Mouse (Mus musculus): ENCODE results near the gene Kcnd2. TPM values are rescaled to one million over a fixed set of nuclear protein-coding genes. Genes with fewer than 3 reads are reported as not detected.
A peak's percentile ranks its signal among the peaks of the same experiment; 100 is the strongest.

The Kcnd2 gene
- polyA plus RNA-seq, 1 experiment from 2014 or later, result 2.8 TPM

DNA sequence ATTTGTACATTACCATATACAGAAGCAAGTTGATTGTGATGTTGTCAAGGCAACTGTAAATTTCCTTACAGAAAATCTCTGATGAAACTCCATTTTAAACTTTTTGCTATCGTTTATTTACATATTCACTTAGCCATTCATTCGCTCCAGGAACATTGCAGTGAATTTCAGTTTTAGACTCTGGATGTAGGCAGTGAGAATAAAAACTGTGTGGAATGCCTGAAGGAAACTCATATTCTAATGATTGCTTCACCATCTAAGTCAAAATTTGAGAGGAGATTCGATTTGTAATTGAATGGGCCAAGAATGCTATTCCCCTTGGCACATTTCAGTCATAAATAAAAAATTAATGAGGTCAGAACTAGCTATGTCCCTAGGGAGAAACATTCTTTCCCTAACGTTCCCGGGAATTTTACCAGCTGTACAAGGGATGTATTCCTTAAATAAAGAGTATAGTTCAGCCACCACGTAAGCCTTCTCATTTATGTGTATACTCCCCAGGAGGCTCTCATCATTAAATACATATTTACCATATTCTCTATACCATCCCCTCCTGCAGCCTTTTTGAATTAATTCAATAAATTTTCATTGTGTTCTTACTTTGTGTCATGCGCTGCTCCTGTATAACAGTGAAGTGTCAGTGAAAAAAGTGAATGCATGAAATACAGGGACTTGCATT lies 394.2 kb downstream of the Kcnd2 start:
- Histone ChIP-seq H3K9ac (ENCODE audit: low read length) (no peak overlapping the region), H3K27me3 (ENCODE audit: control insufficient read depth, insufficient read depth, low read length) (no peaks in the 10 kb centered on the region), H3K4me3 (ENCODE audit: control insufficient read depth in 1 of 2, insufficient read depth in 1 of 2, low read depth in 1 of 2, low read length in 2 of 2) (no peak overlapping the region), H3K4me1 (ENCODE audit: control insufficient read depth in 2 of 2, insufficient read depth in 2 of 2, low read length in 2 of 2) (no peaks in the 10 kb centered on the region), H3K4me2 (ENCODE audit: low read length) (no peak overlapping the region), H3K36me3 (ENCODE audit: control insufficient read depth, insufficient read depth, low read length) (no peaks in the 10 kb centered on the region), H3K9me3 (ENCODE audit: control insufficient read depth, low read length) (no peaks in the 10 kb centered on the region), H3K27ac (replicated peaks in 1 of 2; ENCODE audit: control insufficient read depth in 1 of 2, insufficient read depth in 1 of 2, low read depth in 2 of 2, low read length in 2 of 2) (no peak overlapping the region)
- 78% methylated on average over 7 of the region's 7 CpGs for WGBS
- no peak for ATAC-seq (ENCODE audit: insufficient number of reproducible peaks, insufficient read depth, low FRiP score, low read depth)

DNA sequence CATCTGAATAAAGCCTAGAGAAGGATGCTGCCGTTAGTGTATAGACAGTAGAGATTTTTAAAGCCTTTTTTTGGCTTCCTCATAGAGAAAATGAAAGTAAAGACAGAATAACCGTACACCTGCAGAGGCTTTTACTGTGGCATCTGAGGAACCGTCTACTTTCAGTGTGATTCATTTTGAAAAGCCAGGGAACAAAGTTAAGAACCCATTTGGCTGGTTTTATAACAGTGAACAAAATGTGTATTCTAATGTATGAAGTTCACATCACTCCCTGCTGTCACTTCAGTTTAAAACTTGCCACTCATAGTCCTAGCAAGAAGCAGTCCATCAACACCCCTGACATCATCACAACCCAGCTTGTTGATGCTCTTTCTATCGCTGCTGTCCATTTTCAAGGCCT lies 414.7 kb downstream of the Kcnd2 start:
- 82% methylated on average over 4 of the region's 4 CpGs for WGBS
- no peak for ATAC-seq (ENCODE audit: insufficient number of reproducible peaks, insufficient read depth, low FRiP score, low read depth)

DNA sequence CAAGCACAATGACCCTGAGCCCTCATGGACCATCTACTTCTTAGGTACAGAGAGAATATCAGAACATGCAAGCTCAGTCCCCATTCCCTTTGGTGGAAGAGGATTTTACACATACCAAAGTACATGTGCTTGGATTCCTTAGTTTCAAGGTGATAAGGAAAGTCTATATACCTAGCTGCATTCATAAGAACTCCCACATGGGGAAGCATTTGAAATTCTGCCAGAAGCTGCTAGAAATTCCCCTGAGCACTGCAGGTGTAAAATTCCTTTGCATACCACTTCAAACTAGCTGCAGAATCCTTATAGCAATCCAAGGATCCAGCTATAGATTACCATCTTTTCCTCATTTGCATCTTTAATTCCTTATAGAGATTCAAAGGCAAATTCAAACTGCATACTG lies 440.4 kb downstream of the Kcnd2 start:
- no peaks in the 10 kb centered on the region for H3K36me3 ChIP-seq (ENCODE audit: control insufficient read depth, insufficient read depth, low read length)
- H3K4me1 ChIP-seq (ENCODE audit: control insufficient read depth in 2 of 2, insufficient read depth in 2 of 2, low read length in 2 of 2), result no peaks in the 10 kb centered on the region
- no peak overlapping the region for H3K4me3 ChIP-seq (ENCODE audit: control insufficient read depth in 1 of 2, insufficient read depth in 1 of 2, low read depth in 1 of 2, low read length in 2 of 2)
- no peak overlapping the region for H3K9ac ChIP-seq (ENCODE audit: low read length)
- no peak overlapping the region for H3K27ac ChIP-seq (replicated peaks in 1 of 2; ENCODE audit: control insufficient read depth in 1 of 2, insufficient read depth in 1 of 2, low read depth in 2 of 2, low read length in 2 of 2)
- H3K27me3 ChIP-seq (ENCODE audit: control insufficient read depth, insufficient read depth, low read length), result no peaks in the 10 kb centered on the region
- H3K9me3 ChIP-seq (ENCODE audit: control insufficient read depth, low read length), result no peaks in the 10 kb centered on the region
- no peak for ATAC-seq (ENCODE audit: insufficient number of reproducible peaks, insufficient read depth, low FRiP score, low read depth)
- H3K4me2 ChIP-seq (ENCODE audit: low read length), result no peak overlapping the region

More for the DNA sequence above, 414.7 kb downstream of the Kcnd2 start:
- Histone ChIP-seq H3K4me3 (ENCODE audit: control insufficient read depth in 1 of 2, insufficient read depth in 1 of 2, low read depth in 1 of 2, low read length in 2 of 2) (no peak overlapping the region), H3K27me3 (ENCODE audit: control insufficient read depth, insufficient read depth, low read length) (no peaks in the 10 kb centered on the region), H3K4me2 (ENCODE audit: low read length) (no peak overlapping the region), H3K27ac (replicated peaks in 1 of 2; ENCODE audit: control insufficient read depth in 1 of 2, insufficient read depth in 1 of 2, low read depth in 2 of 2, low read length in 2 of 2) (no peak overlapping the region), H3K4me1 (ENCODE audit: control insufficient read depth in 2 of 2, insufficient read depth in 2 of 2, low read length in 2 of 2) (no peaks in the 10 kb centered on the region), H3K9me3 (ENCODE audit: control insufficient read depth, low read length) (no peaks in the 10 kb centered on the region), H3K9ac (ENCODE audit: low read length) (no peak overlapping the region), H3K36me3 (ENCODE audit: control insufficient read depth, insufficient read depth, low read length) (no peaks in the 10 kb centered on the region)

DNA sequence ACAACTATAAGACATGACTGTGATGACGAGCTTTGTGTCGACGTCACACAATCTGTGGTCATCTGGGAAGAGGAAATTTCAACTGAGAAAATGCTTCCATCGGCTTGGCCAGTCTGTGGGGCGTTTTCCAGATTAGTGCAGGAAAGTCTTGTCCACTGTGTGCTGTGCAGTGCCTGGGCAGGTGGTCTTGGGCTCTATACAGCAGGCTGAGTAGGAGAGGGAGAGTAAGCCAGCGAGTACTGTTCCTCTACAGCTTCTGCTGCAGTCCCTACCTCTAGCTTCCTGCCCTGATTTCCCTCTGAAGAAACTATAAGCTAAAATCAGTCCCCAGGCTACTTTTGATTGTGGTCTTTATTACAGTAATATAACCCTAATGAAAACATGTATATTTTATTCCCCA lies 448.8 kb downstream of the Kcnd2 start:
- Histone ChIP-seq H3K4me2 (ENCODE audit: low read length) (no peak overlapping the region), H3K27ac (replicated peaks in 1 of 2; ENCODE audit: control insufficient read depth in 1 of 2, insufficient read depth in 1 of 2, low read depth in 2 of 2, low read length in 2 of 2) (no peak overlapping the region), H3K36me3 (ENCODE audit: control insufficient read depth, insufficient read depth, low read length) (no peaks in the 10 kb centered on the region), H3K4me3 (ENCODE audit: control insufficient read depth in 1 of 2, insufficient read depth in 1 of 2, low read depth in 1 of 2, low read length in 2 of 2) (no peak overlapping the region), H3K27me3 (ENCODE audit: control insufficient read depth, insufficient read depth, low read length) (no peaks in the 10 kb centered on the region), H3K4me1 (ENCODE audit: control insufficient read depth in 2 of 2, insufficient read depth in 2 of 2, low read length in 2 of 2) (no peaks in the 10 kb centered on the region), H3K9ac (ENCODE audit: low read length) (no peak overlapping the region), H3K9me3 (ENCODE audit: control insufficient read depth, low read length) (no peaks in the 10 kb centered on the region)
- WGBS, result 75% methylated on average over 6 of the region's 6 CpGs
- ATAC-seq (ENCODE audit: insufficient number of reproducible peaks, insufficient read depth, low FRiP score, low read depth), result no peak

DNA sequence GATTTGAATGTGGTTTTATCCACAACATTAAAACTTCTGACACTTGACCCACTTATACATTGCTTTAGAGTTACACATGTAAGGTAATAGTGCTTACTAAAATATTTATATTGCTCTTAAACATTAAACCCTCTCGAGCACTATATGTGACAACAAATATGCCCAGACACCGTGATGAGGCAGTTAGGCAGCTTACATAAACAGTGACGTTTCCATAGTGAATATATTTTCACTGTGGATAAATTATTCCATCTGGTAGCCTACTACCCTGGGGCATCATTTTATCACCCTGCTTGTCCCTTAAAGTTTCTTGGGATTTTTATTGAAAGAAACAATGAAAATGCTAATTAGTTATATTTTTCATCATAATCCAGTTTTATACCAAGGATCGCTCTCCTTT lies 449.3 kb downstream of the Kcnd2 start:
- WGBS, result 87% methylated on average over 4 of the region's 4 CpGs

DNA sequence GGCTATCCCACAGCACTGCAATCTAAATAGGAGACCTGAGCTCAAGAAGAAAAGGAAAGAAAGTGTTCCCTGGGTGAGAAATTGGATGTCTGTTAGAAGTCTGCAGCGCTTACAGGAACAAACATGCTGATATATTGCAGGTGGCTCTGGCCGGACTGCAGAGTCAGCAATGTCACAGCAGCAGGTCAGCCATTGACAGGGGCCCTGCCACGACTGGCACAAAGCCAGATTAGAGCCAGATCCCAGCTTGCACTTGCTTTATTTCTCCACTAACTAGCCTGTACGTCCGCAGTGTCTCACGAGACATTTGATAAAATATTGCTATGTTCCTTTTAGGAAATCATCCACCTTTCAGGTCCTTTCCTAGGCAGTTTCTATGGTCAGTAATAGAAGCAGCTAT lies 468.9 kb downstream of the Kcnd2 start:
- WGBS, result 9% methylated on average over 6 of the region's 6 CpGs
- H3K27me3 ChIP-seq (ENCODE audit: control insufficient read depth, insufficient read depth, low read length), result no peaks in the 10 kb centered on the region
- no peak; the same call in 1 of the 2 replicates for ATAC-seq (ENCODE audit: insufficient number of reproducible peaks, insufficient read depth, low FRiP score, low read depth)
- H3K9me3 ChIP-seq (ENCODE audit: control insufficient read depth, low read length), result no peaks in the 10 kb centered on the region
- no peaks in the 10 kb centered on the region; a peak in 1 of 4 replicates for H3K4me1 ChIP-seq (ENCODE audit: control insufficient read depth in 2 of 2, insufficient read depth in 2 of 2, low read length in 2 of 2)
- H3K4me2 ChIP-seq (ENCODE audit: low read length), result peak overlapping the region; percentile 44
- no peak overlapping the region for H3K9ac ChIP-seq (ENCODE audit: low read length)
- H3K36me3 ChIP-seq (ENCODE audit: control insufficient read depth, insufficient read depth, low read length), result no peaks in the 10 kb centered on the region
- no peak overlapping the region for H3K27ac ChIP-seq (replicated peaks in 1 of 2; ENCODE audit: control insufficient read depth in 1 of 2, insufficient read depth in 1 of 2, low read depth in 2 of 2, low read length in 2 of 2)
- H3K4me3 ChIP-seq (ENCODE audit: control insufficient read depth in 1 of 2, insufficient read depth in 1 of 2, low read depth in 1 of 2, low read length in 2 of 2), result no peak overlapping the region

More for the DNA sequence above, 449.3 kb downstream of the Kcnd2 start:
- Histone ChIP-seq H3K36me3 (ENCODE audit: control insufficient read depth, insufficient read depth, low read length) (no peaks in the 10 kb centered on the region), H3K4me2 (ENCODE audit: low read length) (no peak overlapping the region), H3K27ac (replicated peaks in 1 of 2; ENCODE audit: control insufficient read depth in 1 of 2, insufficient read depth in 1 of 2, low read depth in 2 of 2, low read length in 2 of 2) (no peak overlapping the region), H3K9me3 (ENCODE audit: control insufficient read depth, low read length) (no peaks in the 10 kb centered on the region), H3K4me1 (ENCODE audit: control insufficient read depth in 2 of 2, insufficient read depth in 2 of 2, low read length in 2 of 2) (no peaks in the 10 kb centered on the region), H3K9ac (ENCODE audit: low read length) (no peak overlapping the region), H3K27me3 (ENCODE audit: control insufficient read depth, insufficient read depth, low read length) (no peaks in the 10 kb centered on the region), H3K4me3 (ENCODE audit: control insufficient read depth in 1 of 2, insufficient read depth in 1 of 2, low read depth in 1 of 2, low read length in 2 of 2) (no peak overlapping the region)
- no peak for ATAC-seq (ENCODE audit: insufficient number of reproducible peaks, insufficient read depth, low FRiP score, low read depth)

DNA sequence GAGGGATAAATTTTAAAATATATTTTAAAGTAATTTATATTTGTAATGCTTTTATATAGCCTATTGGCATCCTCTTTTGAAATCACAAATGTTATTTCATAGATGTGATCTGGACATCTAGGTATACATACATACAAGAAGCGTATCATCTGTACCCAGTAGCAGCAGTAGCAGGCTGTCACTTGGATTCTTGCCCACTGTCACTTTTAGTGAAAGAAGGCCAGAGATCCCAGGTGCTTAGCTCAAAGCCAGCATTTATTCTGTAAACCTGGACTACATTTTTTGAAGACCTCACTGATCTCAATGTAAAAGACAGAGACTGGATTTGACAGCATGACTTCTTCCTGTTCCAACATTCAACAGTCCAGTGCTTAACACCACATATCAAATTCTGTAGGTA lies 471.1 kb downstream of the Kcnd2 start:
- ATAC-seq (ENCODE audit: insufficient number of reproducible peaks, insufficient read depth, low FRiP score, low read depth), result no peak
- H3K4me2 ChIP-seq (ENCODE audit: low read length), result no peak overlapping the region
- no peak overlapping the region for H3K27ac ChIP-seq (replicated peaks in 1 of 2; ENCODE audit: control insufficient read depth in 1 of 2, insufficient read depth in 1 of 2, low read depth in 2 of 2, low read length in 2 of 2)

DNA sequence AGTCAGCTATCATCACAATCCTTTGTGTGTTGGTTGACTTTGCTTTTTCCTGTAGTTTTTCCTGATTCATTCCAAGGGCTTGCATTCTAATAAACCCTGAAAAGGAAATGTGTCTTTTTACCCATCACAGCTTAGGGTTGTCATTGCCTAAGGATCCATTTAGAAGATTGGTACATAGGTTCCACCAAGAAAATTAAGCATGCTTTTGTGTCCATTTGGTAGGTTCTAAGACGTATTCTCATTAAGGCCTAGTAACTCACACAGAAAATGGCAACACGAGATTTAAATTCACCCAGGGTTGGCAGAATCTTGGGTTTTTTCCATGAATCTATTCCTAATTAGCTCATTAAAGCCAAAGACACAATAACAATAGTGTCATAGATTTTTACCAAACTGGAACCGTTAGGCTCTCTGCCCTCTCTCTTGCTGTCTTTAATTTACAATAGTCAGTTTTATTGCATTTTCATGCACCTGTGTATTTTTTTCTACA lies 477.6 kb downstream of the Kcnd2 start:
- Histone ChIP-seq H3K27ac (replicated peaks in 1 of 2; ENCODE audit: control insufficient read depth in 1 of 2, insufficient read depth in 1 of 2, low read depth in 2 of 2, low read length in 2 of 2) (no peak overlapping the region), H3K4me1 (ENCODE audit: control insufficient read depth in 2 of 2, insufficient read depth in 2 of 2, low read length in 2 of 2) (no peaks in the 10 kb centered on the region), H3K36me3 (ENCODE audit: control insufficient read depth, insufficient read depth, low read length) (no peaks in the 10 kb centered on the region), H3K4me3 (ENCODE audit: control insufficient read depth in 1 of 2, insufficient read depth in 1 of 2, low read depth in 1 of 2, low read length in 2 of 2) (no peak overlapping the region), H3K9me3 (ENCODE audit: control insufficient read depth, low read length) (no peaks in the 10 kb centered on the region), H3K9ac (ENCODE audit: low read length) (no peak overlapping the region), H3K4me2 (ENCODE audit: low read length) (no peak overlapping the region), H3K27me3 (ENCODE audit: control insufficient read depth, insufficient read depth, low read length) (no peaks in the 10 kb centered on the region)
- ATAC-seq (ENCODE audit: insufficient number of reproducible peaks, insufficient read depth, low FRiP score, low read depth), result no peak
- WGBS, result 80% methylated on average over 3 of the region's 3 CpGs

More for the DNA sequence above, 471.1 kb downstream of the Kcnd2 start:
- Histone ChIP-seq H3K9me3 (ENCODE audit: control insufficient read depth, low read length) (no peaks in the 10 kb centered on the region), H3K27me3 (ENCODE audit: control insufficient read depth, insufficient read depth, low read length) (no peaks in the 10 kb centered on the region), H3K36me3 (ENCODE audit: control insufficient read depth, insufficient read depth, low read length) (no peaks in the 10 kb centered on the region), H3K4me3 (ENCODE audit: control insufficient read depth in 1 of 2, insufficient read depth in 1 of 2, low read depth in 1 of 2, low read length in 2 of 2) (no peak overlapping the region), H3K4me1 (ENCODE audit: control insufficient read depth in 2 of 2, insufficient read depth in 2 of 2, low read length in 2 of 2) (no peaks in the 10 kb centered on the region; a peak in 1 of 4 replicates), H3K9ac (ENCODE audit: low read length) (no peak overlapping the region)
- WGBS, result 85% methylated on average over 1 of the region's 1 CpGs
